Mouse (Mus musculus): ENCODE data around the gene Atf5.

- TF ChIP-seq ZC3H11A (IDR thresholded peaks at IDR 0.05; ENCODE audit: borderline replicate concordance, low read depth, low read length) (no peak), HCFC1 (IDR thresholded peaks at IDR 0.05; ENCODE audit: borderline replicate concordance, insufficient read depth, low read length) (peak; percentile 90), CHD2 (IDR thresholded peaks at IDR 0.05; ENCODE audit: low read depth, low read length) (0 out of 2 replicates have a peak, but pooled peaks have one; percentile 4), ZNF384 (IDR thresholded peaks at IDR 0.05; ENCODE audit: low read depth, low read length) (no peak), MAFK (IDR thresholded peaks at IDR 0.05; ENCODE audit: insufficient read depth, low read depth, low read length) (0 out of 2 replicates have a peak, but pooled peaks have one; percentile 14)
Observed at GRCm38 (mm10) chr7:44849416-44850111, 33.1 kb upstream of the Atf5 start.

Data from ES-E14 (cell line).